Mouse (Mus musculus) hindbrain, embryonic 13.5 days (tissue): ENCODE measurements at regions not wholly inside any gene's neighbourhood (a gene's known extent, or its start where the extent isn't known, plus 50 kb on each side); places are given as distances from the start of the nearest gene placed in this dataset.

Experiments
- ATAC-seq: fragments of 200-750 bp; cut with Nextera tagmentation; 2 replicates; pipeline ENCODE4 v1.8.0; 2017; ENCODE audit warnings: moderate TSS enrichment; ENCODE audit not compliant: low FRiP score
- H3K27ac ChIP-seq: fragments of 300-500 bp; sonication (generic); 2 replicates; pipeline ENCODE4 v1.5.1; 2015; ENCODE audit warnings: inconsistent platforms, mild to moderate bottlenecking, moderate library complexity
- H3K27me3 ChIP-seq: fragments of 300-500 bp; sonication (generic); 2 replicates; pipeline ENCODE4 v1.6.1; 2015; ENCODE audit warnings: mild to moderate bottlenecking, inconsistent platforms
- H3K36me3 ChIP-seq: fragments of 300-500 bp; sonication (generic); 2 replicates; pipeline ENCODE4 v1.6.1; 2015; ENCODE audit warnings: mild to moderate bottlenecking, inconsistent platforms
- H3K4me1 ChIP-seq: fragments of 300-500 bp; sonication (generic); replicated peaks from 2 replicates; pipeline ENCODE4 v1.6.1; 2015; ENCODE audit warnings: inconsistent platforms
- H3K4me2 ChIP-seq: fragments of 300-500 bp; sonication (generic); 2 replicates; pipeline ENCODE4 v1.6.1; 2015; ENCODE audit warnings: inconsistent platforms, mild to moderate bottlenecking, moderate library complexity
- H3K4me3 ChIP-seq: fragments of 300-500 bp; sonication (generic); 2 replicates; pipeline ENCODE4 v1.5.1; 2015; ENCODE audit warnings: mild to moderate bottlenecking, inconsistent platforms
- H3K9ac ChIP-seq: fragments of 300-500 bp; sonication (generic); 2 replicates; pipeline ENCODE4 v1.6.1; 2015; ENCODE audit warnings: mild to moderate bottlenecking, inconsistent platforms
- H3K9me3 ChIP-seq: fragments of 300-500 bp; sonication (generic); 2 replicates; pipeline ENCODE4 v1.6.1; 2016; ENCODE audit warnings: inconsistent platforms
- WGBS: fragments of 180-500 bp; shearing (Covaris S2); methylation state at CpG from one replicate; pipeline ENCODE4 v1.1.7; 2015; 5-methylcytosine and 5-hydroxymethylcytosine counted together

GRCm38 (mm10) chr17:10073301-10073700, 246.4 kb downstream of the Qk start:
- Histone ChIP-seq H3K4me2 (no peak overlapping the region), H3K27ac (no peak overlapping the region), H3K4me3 (no peak overlapping the region), H3K36me3 (no peaks in the 10 kb centered on the region), H3K27me3 (no peaks in the 10 kb centered on the region), H3K4me1 (no peaks in the 10 kb centered on the region), H3K9ac (no peak overlapping the region), H3K9me3 (no peaks in the 10 kb centered on the region)
- no peak for ATAC-seq

GRCm38 (mm10) chr17:10069251-10069650, 250.4 kb downstream of the Qk start:
- Histone ChIP-seq H3K9me3 (no peaks in the 10 kb centered on the region), H3K36me3 (no peaks in the 10 kb centered on the region), H3K4me3 (no peak overlapping the region), H3K4me1 (peaks cover 3% of the 10 kb centered on the region; the same call in 1 of the 2 replicates), H3K4me2 (no peak overlapping the region), H3K9ac (no peak overlapping the region), H3K27ac (no peak overlapping the region), H3K27me3 (no peaks in the 10 kb centered on the region)
- no peak for ATAC-seq
- WGBS: 94% methylated on average over 3 of the region's 3 CpGs

GRCm38 (mm10) chr17:10065131-10065530, 254.5 kb downstream of the Qk start:
- Histone ChIP-seq H3K4me1 (peaks cover 3% of the 10 kb centered on the region; the same call in 1 of the 2 replicates), H3K9ac (no peak overlapping the region), H3K9me3 (no peaks in the 10 kb centered on the region), H3K36me3 (no peaks in the 10 kb centered on the region), H3K27me3 (no peaks in the 10 kb centered on the region), H3K4me2 (no peak overlapping the region), H3K4me3 (no peak overlapping the region), H3K27ac (no peak overlapping the region)
- 66% methylated on average over 3 of the region's 3 CpGs for WGBS
- ATAC-seq: no peak

- no peaks in the 10 kb centered on the region for H3K27me3 ChIP-seq
- no peaks in the 10 kb centered on the region for H3K36me3 ChIP-seq
- no peak overlapping the region for H3K4me3 ChIP-seq
- H3K9me3 ChIP-seq: no peaks in the 10 kb centered on the region
- H3K4me2 ChIP-seq: no peak overlapping the region
- H3K9ac ChIP-seq: no peak overlapping the region
- no peak for ATAC-seq
- H3K4me1 ChIP-seq: peaks cover 3% of the 10 kb centered on the region; the same call in 1 of the 2 replicates
- no peak overlapping the region for H3K27ac ChIP-seq
- 88% methylated on average over 8 of the region's 8 CpGs for WGBS
Observed at GRCm38 (mm10) chr17:10062546-10063100, 257.0 kb downstream of the Qk start.

- no peak overlapping the region for H3K27ac ChIP-seq
- no peak for ATAC-seq
- no peaks in the 10 kb centered on the region for H3K36me3 ChIP-seq
- H3K27me3 ChIP-seq: no peaks in the 10 kb centered on the region
- no peak overlapping the region for H3K4me3 ChIP-seq
- H3K9ac ChIP-seq: no peak overlapping the region
- 78% methylated on average over 1 of the region's 1 CpGs for WGBS
- no peak overlapping the region for H3K4me2 ChIP-seq
- H3K9me3 ChIP-seq: no peaks in the 10 kb centered on the region
- H3K4me1 ChIP-seq: no peaks in the 10 kb centered on the region
Observed at GRCm38 (mm10) chr17:10057736-10058135, 261.9 kb downstream of the Qk start.

- H3K27ac ChIP-seq: no peak overlapping the region
- no peaks in the 10 kb centered on the region for H3K27me3 ChIP-seq
- no peaks in the 10 kb centered on the region for H3K36me3 ChIP-seq
- 92% methylated on average over 2 of the region's 2 CpGs for WGBS
- no peak overlapping the region for H3K4me3 ChIP-seq
- no peak overlapping the region for H3K4me2 ChIP-seq
- no peak overlapping the region for H3K9ac ChIP-seq
- H3K4me1 ChIP-seq: no peaks in the 10 kb centered on the region
- no peaks in the 10 kb centered on the region for H3K9me3 ChIP-seq
- ATAC-seq: no peak
Observed at GRCm38 (mm10) chr17:10056096-10056495, 263.6 kb downstream of the Qk start.

GRCm38 (mm10) chr17:10054375-10054774, 265.3 kb downstream of the Qk start:
- Histone ChIP-seq H3K36me3 (no peaks in the 10 kb centered on the region), H3K9me3 (no peaks in the 10 kb centered on the region), H3K27me3 (no peaks in the 10 kb centered on the region), H3K4me1 (no peaks in the 10 kb centered on the region), H3K4me2 (no peak overlapping the region), H3K4me3 (no peak overlapping the region), H3K27ac (no peak overlapping the region), H3K9ac (no peak overlapping the region)
- ATAC-seq: no peak
- 86% methylated on average over 5 of the region's 5 CpGs for WGBS

GRCm38 (mm10) chr17:10044336-10044735, 275.3 kb downstream of the Qk start:
- H3K9ac ChIP-seq: no peak overlapping the region
- 90% methylated on average over 5 of the region's 5 CpGs for WGBS
- no peak for ATAC-seq
- H3K27ac ChIP-seq: no peak overlapping the region
- H3K9me3 ChIP-seq: no peaks in the 10 kb centered on the region
- H3K27me3 ChIP-seq: no peaks in the 10 kb centered on the region
- no peaks in the 10 kb centered on the region for H3K4me1 ChIP-seq
- no peaks in the 10 kb centered on the region for H3K36me3 ChIP-seq
- H3K4me2 ChIP-seq: no peak overlapping the region
- H3K4me3 ChIP-seq: no peak overlapping the region

GRCm38 (mm10) chr17:10042042-10042652, 277.5 kb downstream of the Qk start:
- H3K27me3 ChIP-seq: no peaks in the 10 kb centered on the region
- H3K4me1 ChIP-seq: no peaks in the 10 kb centered on the region
- H3K9ac ChIP-seq: no peak overlapping the region
- no peaks in the 10 kb centered on the region for H3K9me3 ChIP-seq
- H3K4me3 ChIP-seq: no peak overlapping the region
- ATAC-seq: no peak
- no peaks in the 10 kb centered on the region for H3K36me3 ChIP-seq
- no peak overlapping the region for H3K27ac ChIP-seq
- H3K4me2 ChIP-seq: no peak overlapping the region
- WGBS: 91% methylated on average over 5 of the region's 5 CpGs

GRCm38 (mm10) chr17:10040951-10041359, 278.7 kb downstream of the Qk start:
- WGBS: 81% methylated on average over 4 of the region's 4 CpGs
- H3K4me1 ChIP-seq: no peaks in the 10 kb centered on the region
- no peak overlapping the region for H3K9ac ChIP-seq
- no peaks in the 10 kb centered on the region for H3K36me3 ChIP-seq
- no peaks in the 10 kb centered on the region for H3K27me3 ChIP-seq
- ATAC-seq: no peak
- H3K9me3 ChIP-seq: no peaks in the 10 kb centered on the region
- no peak overlapping the region for H3K4me3 ChIP-seq
- H3K4me2 ChIP-seq: no peak overlapping the region
- no peak overlapping the region for H3K27ac ChIP-seq

- Histone ChIP-seq H3K4me2 (no peak overlapping the region), H3K9me3 (no peaks in the 10 kb centered on the region), H3K9ac (no peak overlapping the region), H3K36me3 (no peaks in the 10 kb centered on the region), H3K4me1 (no peaks in the 10 kb centered on the region), H3K27ac (no peak overlapping the region; the same call in 1 of the 2 replicates), H3K4me3 (no peak overlapping the region), H3K27me3 (no peaks in the 10 kb centered on the region)
- WGBS: 73% methylated on average over 4 of the region's 4 CpGs
- ATAC-seq: no peak
Observed at GRCm38 (mm10) chr17:10040375-10040774, 279.3 kb downstream of the Qk start.

GRCm38 (mm10) chr17:10037799-10038445, 281.7 kb downstream of the Qk start:
- Histone ChIP-seq H3K27me3 (no peaks in the 10 kb centered on the region), H3K9ac (no peak overlapping the region), H3K36me3 (no peaks in the 10 kb centered on the region), H3K4me2 (no peak overlapping the region), H3K9me3 (no peaks in the 10 kb centered on the region), H3K4me1 (no peaks in the 10 kb centered on the region), H3K27ac (no peak overlapping the region), H3K4me3 (no peak overlapping the region)
- no peak for ATAC-seq
- 47% methylated on average over 14 of the region's 14 CpGs for WGBS

GRCm38 (mm10) chr17:10033510-10033909, 286.1 kb downstream of the Qk start:
- Histone ChIP-seq H3K27me3 (no peaks in the 10 kb centered on the region), H3K9me3 (no peaks in the 10 kb centered on the region), H3K4me2 (no peak overlapping the region), H3K27ac (no peak overlapping the region), H3K4me1 (peaks cover 12% of the 10 kb centered on the region), H3K4me3 (no peak overlapping the region), H3K36me3 (no peaks in the 10 kb centered on the region), H3K9ac (no peak overlapping the region)
- no peak for ATAC-seq
- WGBS: 66% methylated on average over 4 of the region's 4 CpGs
